Mouse (Mus musculus) lung, adult 2 months (tissue): ENCODE measurements around the gene Cisd3.

Experiments
- CTCF ChIP-seq: fragments of 200-500 bp; IDR thresholded peaks from 2 replicates; pipeline ENCODE4 v1.5.1; 2011; ENCODE audit warnings: mild to moderate bottlenecking, low read length, control low read depth; ENCODE audit not compliant: insufficient read depth
- POLR2A ChIP-seq: fragments of 200-500 bp; IDR thresholded peaks from 2 replicates; pipeline ENCODE4 v1.6.1; 2011; ENCODE audit warnings: low read depth, mild to moderate bottlenecking, control low read depth, low read length, borderline replicate concordance; ENCODE audit errors: extremely low read depth

DNA sequence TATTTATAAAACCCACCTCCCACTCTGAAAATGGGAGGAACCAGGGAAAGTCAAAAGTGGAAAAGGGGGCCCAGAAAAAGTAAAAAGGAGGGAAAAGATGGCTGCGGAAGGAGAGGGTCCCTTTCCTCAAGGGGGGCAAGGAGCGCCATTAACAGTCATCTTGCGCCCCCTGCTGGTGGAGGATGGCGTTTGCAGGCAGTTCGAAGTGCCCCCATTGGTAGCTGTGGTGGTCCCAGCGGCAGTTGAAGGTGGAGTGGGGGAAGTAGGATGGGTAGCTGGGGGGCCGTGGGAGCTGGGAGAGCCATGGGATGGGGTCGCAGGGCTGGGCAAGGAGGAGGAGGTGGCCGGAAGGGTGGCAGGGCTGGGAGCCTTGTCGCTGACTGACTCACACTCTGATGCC is 4.2 kb downstream of the Cisd3 start:
- TF ChIP-seq CTCF (peak; percentile 85), POLR2A (no peak)
